Mouse (Mus musculus) kidney, adult 2 months (tissue): ENCODE results near the gene Ulk3.

Experiments used
- CTCF ChIP-seq: fragments of 200-500 bp; conservative IDR thresholded peaks from 2 replicates; pipeline ENCODE4 v1.5.1; 2011; ENCODE audit warnings: low read depth, mild to moderate bottlenecking, control low read depth, low read length, moderate library complexity, mixed read lengths; ENCODE audit not compliant: insufficient read depth, insufficient read length
- POLR2A ChIP-seq: fragments of 200-500 bp; IDR thresholded peaks from one replicate; pipeline ENCODE4 v1.6.1; 2011; ENCODE audit warnings: low read depth, low read length, control low read depth

DNA sequence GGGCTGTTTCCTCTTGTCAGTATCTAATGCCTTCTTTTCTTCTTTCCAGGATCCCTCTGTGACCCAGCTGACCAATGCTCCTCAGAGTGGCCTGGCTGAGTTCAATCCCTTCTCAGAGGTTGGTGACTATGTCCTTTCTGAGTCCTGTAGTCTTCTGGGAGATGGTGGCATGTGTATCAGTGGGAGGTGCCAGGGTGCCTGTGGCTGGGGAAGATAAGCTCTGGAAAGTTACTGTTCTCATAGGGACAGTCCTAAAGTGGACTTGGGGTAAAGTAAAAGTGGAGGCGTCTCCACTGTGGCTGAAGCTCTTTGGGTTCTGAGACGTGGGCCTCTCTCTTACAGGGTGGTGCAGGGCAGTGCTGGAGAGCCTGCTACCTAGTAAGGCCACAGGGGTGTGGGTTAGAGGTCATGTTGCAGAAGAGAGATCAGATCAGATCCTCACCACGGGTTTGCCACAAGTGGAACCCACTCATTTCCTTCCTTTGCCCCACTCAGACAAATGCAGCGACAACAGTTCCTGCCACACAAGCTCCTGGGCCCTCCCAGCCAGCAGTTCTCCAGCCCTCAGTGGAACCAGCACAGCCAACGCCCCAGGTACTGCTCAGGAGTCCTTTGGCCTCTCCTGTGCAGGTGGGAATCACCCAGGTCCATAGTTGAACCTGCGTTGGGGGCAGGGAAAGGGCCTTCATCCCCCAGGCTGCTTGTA lies 12.0 kb upstream of the Ulk3 start:
- TF ChIP-seq CTCF (no peak), POLR2A (no peak)
